Mouse (Mus musculus): ENCODE results near the gene Rab3il1. TPM values are rescaled to one million over a fixed set of nuclear protein-coding genes. Genes with fewer than 3 reads are reported as not detected.
A peak's percentile ranks its signal among the peaks of the same experiment; 100 is the strongest.

Gene Rab3il1
- polyA plus RNA-seq, 1 experiment from 2014 or later: 74.9 TPM

DNA sequence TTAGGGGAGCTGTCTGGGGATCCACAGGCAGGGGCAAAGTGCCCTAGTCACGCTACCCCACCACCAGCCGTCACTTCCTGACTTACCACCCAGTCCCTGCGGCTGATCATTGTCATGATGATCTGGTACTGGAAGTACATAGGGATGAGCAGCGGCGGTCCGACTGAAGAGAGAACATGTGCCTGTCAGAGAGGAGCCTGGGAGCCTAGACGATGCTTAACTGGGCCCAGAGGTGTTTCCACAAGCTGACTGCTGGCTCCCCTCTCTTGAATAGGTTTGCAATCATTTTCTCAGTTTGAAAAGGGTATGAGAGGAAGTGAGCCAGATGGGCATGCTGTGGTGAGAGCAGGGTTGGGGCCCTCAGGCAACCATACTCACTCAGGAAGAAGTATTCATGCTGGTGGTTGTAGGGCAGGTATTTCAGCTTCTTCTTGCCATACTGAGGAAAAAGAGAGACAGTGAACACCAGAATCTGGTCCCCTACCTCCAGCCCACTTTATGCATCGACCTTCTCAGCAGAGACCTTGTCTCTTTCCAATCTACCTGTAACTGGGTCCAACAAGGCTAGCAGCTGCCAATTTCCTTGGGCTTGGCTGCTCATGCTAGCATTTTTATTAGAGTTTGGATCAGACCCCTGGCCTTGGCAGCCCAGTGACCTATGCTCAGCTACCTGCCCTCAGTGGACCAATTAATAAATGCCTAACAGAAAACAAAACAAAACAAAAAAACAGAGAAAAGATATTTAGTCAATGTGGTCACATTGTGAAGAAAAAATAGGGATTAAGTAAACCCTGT lies 68.9 kb downstream of the Rab3il1 start:
- H3K36me3 ChIP-seq (replicated peaks; ENCODE audit: insufficient read depth, low read length): peaks cover 54% of the 10 kb centered on the region
- no peak overlapping the region for H3K4me3 ChIP-seq (ENCODE audit: low read depth, low read length)
- ATAC-seq (no peak), DNase-seq (no peak)
- H3K9me3 ChIP-seq (ENCODE audit: low read length): no peaks in the 10 kb centered on the region
- no peak overlapping the region for H3K9ac ChIP-seq (replicated peaks)
- TF ChIP-seq EP300 (IDR thresholded peaks at IDR 0.05; ENCODE audit: low read depth) (no peak), CTCF (IDR thresholded peaks at IDR 0.05; ENCODE audit: low read depth) (no peak)
- 80% methylated on average over 8 of the region's 8 CpGs for WGBS (ENCODE audit: insufficient replicate concordance)
- no peak overlapping the region for H3K4me2 ChIP-seq (ENCODE audit: low read depth, low read length)
- peaks cover 13% of the 10 kb centered on the region for H3K4me1 ChIP-seq (ENCODE audit: insufficient read depth)
- no peaks in the 10 kb centered on the region for H3K27me3 ChIP-seq (ENCODE audit: insufficient read depth, low read length)
- H3K27ac ChIP-seq (ENCODE audit: low read depth): 0 out of 2 replicates have a peak overlapping the region, but pooled peaks have one; percentile 3

DNA sequence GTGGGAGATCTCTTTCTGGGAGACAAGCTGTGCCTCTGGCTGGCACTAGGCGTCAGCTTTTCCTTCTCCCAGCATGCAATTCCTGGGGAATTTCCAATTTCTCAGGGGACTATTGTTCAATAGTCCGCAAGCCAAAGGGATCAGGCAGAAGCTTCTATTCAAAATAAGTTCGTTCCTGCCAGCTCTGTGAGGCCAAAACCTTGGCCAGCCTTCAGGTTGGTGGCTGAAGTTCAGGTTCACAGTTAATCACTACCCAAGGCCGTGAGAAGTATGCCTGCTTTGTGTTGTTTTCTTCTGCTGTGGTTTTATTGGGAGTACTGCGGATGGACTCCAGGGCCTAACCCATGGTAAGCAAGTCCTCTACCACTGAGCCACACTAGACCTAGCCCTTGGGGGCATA lies 69.7 kb downstream of the Rab3il1 start:
- Histone ChIP-seq H3K27me3 (ENCODE audit: insufficient read depth, low read length) (no peaks in the 10 kb centered on the region), H3K9me3 (ENCODE audit: low read length) (no peaks in the 10 kb centered on the region), H3K36me3 (replicated peaks; ENCODE audit: insufficient read depth, low read length) (peaks cover 59% of the 10 kb centered on the region), H3K4me1 (ENCODE audit: insufficient read depth) (peaks cover 8% of the 10 kb centered on the region), H3K9ac (replicated peaks) (no peak overlapping the region), H3K4me3 (ENCODE audit: low read depth, low read length) (no peak overlapping the region), H3K4me2 (ENCODE audit: low read depth, low read length) (no peak overlapping the region), H3K27ac (ENCODE audit: low read depth) (0 out of 2 replicates have a peak overlapping the region, but pooled peaks have one; percentile 3)
- DNase-seq (no peak), ATAC-seq (no peak)
- TF ChIP-seq EP300 (IDR thresholded peaks at IDR 0.05; ENCODE audit: low read depth): no peak
- no peak for TF ChIP-seq CTCF (IDR thresholded peaks at IDR 0.05; ENCODE audit: low read depth)
- WGBS (ENCODE audit: insufficient replicate concordance): 76% methylated on average over 5 of the region's 5 CpGs

DNA sequence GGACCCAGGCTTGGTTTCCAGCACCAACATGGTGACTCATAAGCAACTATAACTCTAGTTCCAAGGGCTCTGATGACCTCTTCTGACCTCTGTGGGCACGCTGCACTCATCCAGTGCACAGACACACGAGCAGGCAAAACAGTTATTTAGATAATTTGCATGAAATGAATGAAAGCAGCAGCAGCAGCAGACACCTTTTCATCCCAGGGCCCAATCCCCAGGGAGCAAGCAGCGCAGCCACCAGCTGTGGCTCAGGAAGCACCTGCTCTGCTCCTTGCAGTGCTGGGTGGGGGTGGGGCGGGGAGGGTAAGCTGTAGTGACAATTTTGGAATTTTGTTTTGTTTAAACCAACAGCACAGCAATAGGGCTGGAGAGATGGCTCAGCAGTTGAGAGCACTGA lies 70.4 kb downstream of the Rab3il1 start:
- no peak for DNase-seq
- peak; percentile 21; the same call in 1 of the 2 replicates for ATAC-seq
- H3K4me3 ChIP-seq (ENCODE audit: low read depth, low read length): no peak overlapping the region

DNA sequence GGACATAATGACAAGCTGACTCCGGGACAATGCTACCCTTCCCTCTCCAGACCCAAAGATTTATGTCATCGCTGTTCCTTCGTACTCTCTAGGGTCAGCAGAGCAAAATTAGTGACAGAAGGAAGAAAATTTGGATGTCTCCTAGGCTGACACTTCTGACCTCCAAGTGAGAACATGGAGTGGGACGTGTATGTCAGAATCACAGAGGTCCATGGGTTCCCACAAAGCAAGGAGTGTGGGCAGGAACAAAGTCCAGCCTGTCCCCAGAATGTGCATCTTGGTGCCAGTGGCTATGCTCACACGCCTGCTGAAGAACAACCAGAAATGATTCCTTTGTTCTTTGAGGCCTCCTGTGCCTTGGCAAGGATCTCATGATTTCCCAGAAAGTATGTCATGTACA lies 71.7 kb downstream of the Rab3il1 start:
- Histone ChIP-seq H3K9me3 (ENCODE audit: low read length) (no peaks in the 10 kb centered on the region), H3K4me2 (ENCODE audit: low read depth, low read length) (no peak overlapping the region), H3K27ac (ENCODE audit: low read depth) (no peak overlapping the region), H3K36me3 (replicated peaks; ENCODE audit: insufficient read depth, low read length) (peaks cover 63% of the 10 kb centered on the region), H3K4me1 (ENCODE audit: insufficient read depth) (peaks cover 6% of the 10 kb centered on the region), H3K4me3 (ENCODE audit: low read depth, low read length) (no peak overlapping the region), H3K27me3 (ENCODE audit: insufficient read depth, low read length) (no peaks in the 10 kb centered on the region), H3K9ac (replicated peaks) (no peak overlapping the region)
- ATAC-seq (no peak), DNase-seq (no peak)
- no peak for TF ChIP-seq CTCF (IDR thresholded peaks at IDR 0.05; ENCODE audit: low read depth)
- TF ChIP-seq EP300 (IDR thresholded peaks at IDR 0.05; ENCODE audit: low read depth): no peak
- 85% methylated on average over 5 of the region's 5 CpGs for WGBS (ENCODE audit: insufficient replicate concordance)

More for the DNA sequence above, 70.4 kb downstream of the Rab3il1 start:
- 83% methylated on average over 4 of the region's 4 CpGs for WGBS (ENCODE audit: insufficient replicate concordance)
- H3K9me3 ChIP-seq (ENCODE audit: low read length): no peaks in the 10 kb centered on the region
- H3K4me1 ChIP-seq (ENCODE audit: insufficient read depth): peaks cover 6% of the 10 kb centered on the region
- no peak for TF ChIP-seq EP300 (IDR thresholded peaks at IDR 0.05; ENCODE audit: low read depth)
- TF ChIP-seq CTCF (IDR thresholded peaks at IDR 0.05; ENCODE audit: low read depth): no peak
- H3K4me2 ChIP-seq (ENCODE audit: low read depth, low read length): no peak overlapping the region
- no peaks in the 10 kb centered on the region for H3K27me3 ChIP-seq (ENCODE audit: insufficient read depth, low read length)
- H3K36me3 ChIP-seq (replicated peaks; ENCODE audit: insufficient read depth, low read length): peaks cover 64% of the 10 kb centered on the region
- H3K9ac ChIP-seq (replicated peaks): no peak overlapping the region
- no peak overlapping the region for H3K27ac ChIP-seq (ENCODE audit: low read depth)

DNA sequence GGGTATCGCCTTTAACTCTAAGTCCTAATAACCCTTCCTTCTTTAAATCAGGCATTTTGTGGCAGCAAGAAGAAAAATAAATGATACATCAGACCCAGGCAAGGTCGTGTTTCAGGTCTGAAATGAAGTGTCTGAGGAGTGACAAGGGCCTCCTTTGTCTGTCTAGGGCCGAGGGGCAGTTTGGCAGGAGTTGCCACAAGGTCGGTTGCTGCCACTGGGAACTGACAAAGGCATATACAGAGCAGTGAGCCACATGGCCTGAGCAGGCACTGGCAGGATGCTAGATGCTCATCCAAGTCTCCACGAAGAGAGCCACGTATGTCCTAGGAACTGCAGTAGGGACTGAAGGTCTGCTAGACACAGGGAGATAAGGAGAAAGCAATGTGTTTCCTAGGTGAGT lies 76.9 kb downstream of the Rab3il1 start:
- Histone ChIP-seq H3K27me3 (ENCODE audit: insufficient read depth, low read length) (no peaks in the 10 kb centered on the region), H3K9me3 (ENCODE audit: low read length) (no peaks in the 10 kb centered on the region), H3K27ac (ENCODE audit: low read depth) (no peak overlapping the region), H3K4me2 (ENCODE audit: low read depth, low read length) (no peak overlapping the region), H3K36me3 (replicated peaks; ENCODE audit: insufficient read depth, low read length) (peaks cover 69% of the 10 kb centered on the region), H3K4me3 (ENCODE audit: low read depth, low read length) (no peak overlapping the region), H3K9ac (replicated peaks) (no peak overlapping the region), H3K4me1 (ENCODE audit: insufficient read depth) (peaks cover 6% of the 10 kb centered on the region; the same call in 1 of the 2 replicates)
- 84% methylated on average over 6 of the region's 6 CpGs for WGBS (ENCODE audit: insufficient replicate concordance)
- TF ChIP-seq CTCF (IDR thresholded peaks at IDR 0.05; ENCODE audit: low read depth) (no peak), EP300 (IDR thresholded peaks at IDR 0.05; ENCODE audit: low read depth) (no peak)
- ATAC-seq (no peak), DNase-seq (no peak)

DNA sequence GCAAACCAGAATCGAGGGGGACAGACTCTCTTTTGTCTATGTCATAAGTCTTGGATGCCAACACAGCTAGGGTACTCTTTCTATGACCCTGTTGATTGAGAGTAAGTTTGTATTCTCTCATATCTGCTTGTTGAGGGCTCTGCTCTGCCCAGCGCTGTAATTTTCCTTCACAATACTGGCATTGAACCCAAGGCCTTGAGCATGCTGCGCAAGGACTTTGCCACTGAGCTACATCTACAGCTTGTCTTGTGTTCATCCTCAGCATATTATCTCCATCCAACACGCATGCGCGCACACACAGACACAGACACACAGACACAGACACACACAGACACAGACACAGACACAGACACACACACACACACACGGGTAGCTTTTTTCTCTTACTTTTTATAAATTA lies 78.9 kb downstream of the Rab3il1 start:
- 87% methylated on average over 7 of the region's 7 CpGs for WGBS (ENCODE audit: insufficient replicate concordance)
- no peaks in the 10 kb centered on the region for H3K9me3 ChIP-seq (ENCODE audit: low read length)
- no peak for TF ChIP-seq CTCF (IDR thresholded peaks at IDR 0.05; ENCODE audit: low read depth)
- no peak for TF ChIP-seq EP300 (IDR thresholded peaks at IDR 0.05; ENCODE audit: low read depth)
- no peak overlapping the region for H3K27ac ChIP-seq (ENCODE audit: low read depth)
- H3K36me3 ChIP-seq (replicated peaks; ENCODE audit: insufficient read depth, low read length): peaks cover 65% of the 10 kb centered on the region
- no peaks in the 10 kb centered on the region for H3K27me3 ChIP-seq (ENCODE audit: insufficient read depth, low read length)
- peaks cover 6% of the 10 kb centered on the region; the same call in 1 of the 2 replicates for H3K4me1 ChIP-seq (ENCODE audit: insufficient read depth)
- no peak overlapping the region for H3K9ac ChIP-seq (replicated peaks)
- no peak for DNase-seq
- no peak overlapping the region for H3K4me3 ChIP-seq (ENCODE audit: low read depth, low read length)
- H3K4me2 ChIP-seq (ENCODE audit: low read depth, low read length): no peak overlapping the region
- no peak for ATAC-seq

All from liver, postnatal 0 days (tissue).